Mouse (Mus musculus) small intestine, adult 2 months (tissue): Measurements from ENCODE around the gene Plekho2. TPM values are rescaled to one million over a fixed set of nuclear protein-coding genes. Genes with fewer than 3 reads are reported as not detected.

ENCODE experiments used
- H3K27ac ChIP-seq: fragments of 200-500 bp; 2 replicates; pipeline ENCODE4 v1.5.1; 2012; ENCODE audit warnings: low read depth, low read length, control low read depth, inconsistent platforms; ENCODE audit not compliant: insufficient read depth
- H3K27me3 ChIP-seq: fragments of 200-500 bp; 2 replicates; pipeline ENCODE4 v1.6.1; 2012; ENCODE audit warnings: mild to moderate bottlenecking, moderate library complexity, low read length, inconsistent platforms; ENCODE audit not compliant: control insufficient read depth, insufficient read depth
- H3K36me3 ChIP-seq: fragments of 200-500 bp; 2 replicates; pipeline ENCODE4 v1.6.1; 2012; ENCODE audit warnings: mild to moderate bottlenecking, low read length, control low read depth, inconsistent platforms; ENCODE audit not compliant: control insufficient read depth, insufficient read depth
- H3K4me1 ChIP-seq: fragments of 200-500 bp; 2 replicates; pipeline ENCODE4 v1.6.1; 2012; ENCODE audit warnings: low read length, inconsistent platforms, mixed read lengths; ENCODE audit not compliant: control insufficient read depth, insufficient read depth, insufficient read length
- H3K4me3 ChIP-seq: fragments of 200-500 bp; 2 replicates; pipeline ENCODE4 v1.5.1; 2012; ENCODE audit warnings: low read depth, mild to moderate bottlenecking, control low read depth, inconsistent platforms, low read length, moderate library complexity
- CTCF ChIP-seq: fragments of 200-500 bp; IDR thresholded peaks from 2 replicates; pipeline ENCODE4 v1.5.1; 2012; ENCODE audit warnings: low read depth, mild to moderate bottlenecking, control low read depth, inconsistent platforms, low read length, moderate library complexity, mixed read lengths; ENCODE audit not compliant: insufficient replicate concordance, insufficient read length; ENCODE audit errors: extremely low read depth
- POLR2A ChIP-seq: fragments of 200-500 bp; IDR thresholded peaks from 2 replicates; pipeline ENCODE4 v1.6.1; 2012; ENCODE audit warnings: low read depth, mild to moderate bottlenecking, control low read depth, inconsistent platforms, low read length, moderate library complexity
- WGBS: fragments of 180-500 bp; shearing (Covaris S2); methylation state at CpG from one replicate; pipeline ENCODE4 v1.1.7; 2018; 5-methylcytosine and 5-hydroxymethylcytosine counted together
- polyA plus RNA-seq: library from polyadenylated mRNA; depleted of rRNA; stranded (reverse); fragments of >200 nt; gene quantifications from 2 replicates; pipeline ENCODE4 v1.2.3, GENCODE M21; 2012

Plekho2 gene
- polyA plus RNA-seq, 1 experiment, result 9.7 TPM

DNA sequence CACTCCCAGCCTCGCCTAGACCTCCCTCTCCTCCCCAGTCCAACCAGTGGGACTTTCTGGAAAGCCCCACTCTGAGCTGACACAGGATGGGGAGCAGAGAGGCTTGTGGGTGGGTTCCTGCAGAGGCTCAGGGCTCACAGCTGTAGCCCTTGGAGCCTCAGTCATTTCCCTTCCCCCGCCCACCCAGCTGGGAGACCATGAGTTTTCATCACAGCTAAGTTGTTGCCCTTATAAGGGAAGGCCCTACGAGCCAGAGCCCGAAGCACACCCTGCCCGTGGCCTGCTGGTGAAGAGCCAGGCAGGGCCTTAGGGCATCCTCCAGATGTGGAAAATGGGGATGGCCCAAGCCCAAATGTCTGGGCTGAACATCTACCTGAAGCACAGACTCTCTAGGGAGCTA, 28.8 kb downstream of the Plekho2 start:
- Histone ChIP-seq H3K4me1 (peaks cover 9% of the 10 kb centered on the region), H3K36me3 (peaks cover under 1% of the 10 kb centered on the region; the same call in 1 of the 2 replicates), H3K4me3 (no peak overlapping the region), H3K27ac (peak overlapping the region; percentile 89), H3K27me3 (no peaks in the 10 kb centered on the region)
- TF ChIP-seq CTCF (no peak), POLR2A (no peak)
- 53% methylated on average over 5 of the region's 5 CpGs for WGBS

DNA sequence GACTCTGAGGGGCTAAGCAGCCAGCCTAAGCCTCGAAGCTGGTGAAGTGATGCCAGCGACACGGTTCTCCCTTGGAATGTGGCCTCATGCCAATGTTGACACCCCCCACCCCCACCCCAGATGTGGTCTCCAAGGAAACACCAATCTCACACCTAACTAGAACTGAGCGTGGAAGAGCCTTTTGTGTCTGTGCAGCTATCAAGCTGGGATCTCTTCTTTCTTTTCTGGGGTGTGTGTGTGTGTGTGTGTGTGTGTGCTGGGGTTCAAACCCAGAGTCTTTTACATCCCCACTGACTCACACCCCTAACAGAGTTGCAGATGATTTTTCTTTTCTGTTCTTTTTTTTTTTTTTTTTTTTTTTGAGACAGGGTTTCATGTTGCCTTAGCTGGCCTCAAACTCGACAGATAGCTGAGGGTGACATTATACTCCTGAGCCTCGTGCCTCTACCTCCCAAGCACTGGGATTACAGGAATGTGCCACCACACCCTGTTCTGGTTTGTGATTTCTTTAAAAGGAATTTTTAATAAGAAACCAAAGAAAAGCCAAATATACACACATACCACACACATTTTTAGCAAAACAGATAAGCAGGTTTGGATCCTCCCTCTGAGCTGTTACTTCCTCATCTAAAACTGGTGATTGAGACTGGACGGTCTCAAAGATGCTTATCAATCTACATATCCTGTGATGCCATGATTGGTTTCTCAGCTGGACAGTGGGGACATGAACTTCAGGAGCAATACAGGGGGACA, 29.6 kb downstream of the Plekho2 start:
- H3K4me1 ChIP-seq, result peaks cover 15% of the 10 kb centered on the region
- no peak for TF ChIP-seq POLR2A
- TF ChIP-seq CTCF, result no peak
- no peak overlapping the region for H3K4me3 ChIP-seq
- 38% methylated on average over 7 of the region's 7 CpGs for WGBS
- peak overlapping the region; percentile 89 for H3K27ac ChIP-seq
- no peaks in the 10 kb centered on the region for H3K36me3 ChIP-seq
- no peaks in the 10 kb centered on the region for H3K27me3 ChIP-seq

DNA sequence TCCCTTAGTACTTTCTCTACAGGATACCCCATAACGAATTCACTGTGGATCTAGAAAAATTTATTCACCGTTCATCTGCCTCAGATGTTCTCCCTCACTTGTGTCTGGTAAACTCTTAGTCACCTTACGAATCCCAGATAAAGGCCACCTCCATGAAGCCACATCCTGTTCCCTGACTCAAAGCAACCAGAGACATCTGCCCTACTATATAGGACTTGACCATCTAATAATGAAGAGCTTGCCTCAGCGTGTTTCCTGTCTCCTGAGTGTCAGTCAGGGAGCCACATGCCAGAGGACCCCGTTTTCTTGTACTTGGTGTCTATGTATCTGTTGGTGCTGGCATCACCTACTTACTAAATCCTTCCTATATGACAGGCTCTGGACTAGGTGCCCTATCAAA, 30.2 kb downstream of the Plekho2 start:
- Histone ChIP-seq H3K27ac (no peak overlapping the region), H3K4me3 (no peak overlapping the region), H3K27me3 (no peaks in the 10 kb centered on the region), H3K4me1 (peaks cover 15% of the 10 kb centered on the region), H3K36me3 (no peaks in the 10 kb centered on the region)
- 76% methylated on average over 5 of the region's 5 CpGs for WGBS
- no peak for TF ChIP-seq POLR2A
- TF ChIP-seq CTCF, result no peak

DNA sequence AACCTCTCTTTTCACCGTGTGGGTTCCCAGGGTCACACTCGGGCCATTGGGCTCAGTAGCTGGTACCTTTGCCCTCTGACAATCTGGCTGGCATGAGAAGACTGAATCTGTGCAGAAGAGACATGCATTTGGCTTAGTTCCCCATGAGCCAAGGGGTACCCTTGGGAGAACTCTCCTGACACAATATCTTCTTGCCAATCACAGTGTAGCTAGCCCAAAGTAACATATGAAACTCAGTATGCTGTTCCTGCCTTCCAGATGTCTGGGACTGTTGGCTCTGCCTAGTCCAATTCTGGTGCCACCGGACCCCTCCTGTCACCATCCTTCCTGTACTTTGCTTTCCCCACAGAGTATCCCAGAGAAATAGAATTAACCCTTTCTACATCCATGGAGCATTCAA, 30.7 kb downstream of the Plekho2 start:
- no peak for TF ChIP-seq CTCF
- no peak for TF ChIP-seq POLR2A
- Histone ChIP-seq H3K4me1 (peaks cover 15% of the 10 kb centered on the region), H3K27me3 (no peaks in the 10 kb centered on the region), H3K4me3 (no peak overlapping the region), H3K27ac (no peak overlapping the region), H3K36me3 (no peaks in the 10 kb centered on the region)
- 74% methylated on average over 3 of the region's 3 CpGs for WGBS

DNA sequence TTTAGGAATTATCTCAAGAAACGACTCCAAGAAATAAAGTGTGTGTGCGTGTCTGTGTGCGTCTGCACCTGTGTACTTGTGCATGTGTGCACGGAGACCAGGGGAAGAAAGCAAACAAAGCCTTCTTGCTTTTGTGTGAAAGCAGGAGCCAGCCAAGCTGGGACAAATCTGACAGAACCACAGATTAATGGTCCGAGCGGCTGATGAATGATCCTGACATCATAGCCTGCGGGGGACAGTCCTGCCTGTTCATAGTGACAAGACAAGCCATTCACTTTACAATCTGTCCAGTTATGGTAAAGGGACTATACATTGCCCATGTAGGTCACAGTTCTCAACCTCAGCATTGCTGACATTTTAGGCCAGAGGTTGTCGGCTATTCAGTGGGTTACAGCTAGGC, 31.5 kb downstream of the Plekho2 start:
- H3K4me3 ChIP-seq, result no peak overlapping the region
- no peaks in the 10 kb centered on the region for H3K27me3 ChIP-seq
- H3K27ac ChIP-seq, result no peak overlapping the region
- TF ChIP-seq POLR2A (no peak), CTCF (no peak)
- WGBS, result 77% methylated on average over 8 of the region's 8 CpGs
- H3K4me1 ChIP-seq, result peaks cover 15% of the 10 kb centered on the region
- H3K36me3 ChIP-seq, result no peaks in the 10 kb centered on the region

DNA sequence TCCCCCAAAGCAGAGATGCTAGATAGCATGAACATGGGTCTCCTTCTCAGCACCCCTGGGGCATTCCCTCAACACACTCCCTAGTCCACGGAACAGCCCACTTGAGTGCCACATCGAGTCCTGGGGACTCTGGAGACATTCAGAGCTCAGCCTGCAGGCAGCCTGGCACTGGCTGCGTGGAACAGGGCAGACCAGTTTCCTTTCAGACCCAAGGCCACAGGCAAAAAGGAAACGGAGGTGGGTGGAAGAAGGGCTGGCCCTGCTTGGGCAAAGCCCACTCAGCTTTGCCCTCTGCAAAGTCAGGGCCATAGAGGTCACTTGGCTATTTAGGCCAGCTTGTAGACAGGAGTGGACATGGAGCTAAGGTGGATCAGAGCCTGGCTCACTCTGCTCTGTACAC, 32.0 kb downstream of the Plekho2 start:
- H3K27ac ChIP-seq, result no peak overlapping the region
- no peaks in the 10 kb centered on the region for H3K27me3 ChIP-seq
- no peak overlapping the region for H3K4me3 ChIP-seq
- WGBS, result 56% methylated on average over 4 of the region's 4 CpGs
- TF ChIP-seq CTCF (no peak), POLR2A (no peak)
- no peaks in the 10 kb centered on the region for H3K36me3 ChIP-seq
- H3K4me1 ChIP-seq, result peaks cover 15% of the 10 kb centered on the region

- H3K4me3 ChIP-seq, result no peak overlapping the region
- H3K4me1 ChIP-seq, result peaks cover 15% of the 10 kb centered on the region
- H3K27me3 ChIP-seq, result no peaks in the 10 kb centered on the region
- no peaks in the 10 kb centered on the region for H3K36me3 ChIP-seq
- no peak overlapping the region for H3K27ac ChIP-seq
- TF ChIP-seq POLR2A, result no peak
- TF ChIP-seq CTCF, result no peak
- whole genome bisulfite sequencing, result 77% methylated on average over 5 of the region's 5 CpGs
These were observed 32.7 kb downstream of the Plekho2 start for GRCm38 (mm10) chr9:65547111-65547510.
